Mouse (Mus musculus): ENCODE data around the gene Ffar1. TPM values are rescaled to one million over a fixed set of nuclear protein-coding genes. Genes with fewer than 3 reads are reported as not detected.
A peak's percentile ranks its signal among the peaks of the same experiment; 100 is the strongest.

Ffar1 gene
- polyA plus RNA-seq, 1 experiment from 2014 or later = not detected

DNA sequence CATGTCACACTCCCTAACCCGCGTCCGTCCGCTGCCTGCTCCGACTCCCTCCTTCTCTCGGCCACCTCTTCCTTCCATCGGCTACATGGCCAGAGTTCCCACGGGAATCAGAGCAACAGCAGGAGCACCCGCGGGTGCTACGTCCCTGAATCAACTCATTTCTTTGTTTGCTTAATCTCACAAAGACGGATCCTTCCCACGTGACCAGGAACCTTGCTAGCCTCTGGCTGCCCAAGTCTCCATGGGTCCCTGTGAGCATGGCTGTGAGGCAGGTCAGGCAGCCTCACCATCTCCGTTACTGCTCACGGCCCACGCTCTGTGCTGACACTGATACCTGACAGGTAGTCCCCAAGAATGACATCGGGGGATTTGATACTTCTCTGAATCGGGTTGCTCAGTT lies 37.7 kb downstream of the Ffar1 start, which contains the start of gene Ffar2:
Gene Ffar2 (minus strand): TSS at position 101 of the 400 bp plus-strand sequence.
- Histone ChIP-seq H3K9me3 (replicated peaks) (no peaks in the 10 kb centered on the region), H3K4me3 (replicated peaks) (no peak within 1 kb of the TSS), H3K9ac (no peak within 1 kb of the TSS), H3K27me3 (no peaks in the 10 kb centered on the region), H3K4me1 (peaks cover 21% of the 10 kb centered on the region), H3K27ac (no peak within 1 kb of the TSS), H3K36me3 (no peaks in the 10 kb centered on the region), H3K4me2 (no peak within 1 kb of the TSS)
- 88% methylated on average over 18 of the region's 18 CpGs for WGBS
- ATAC-seq (replicated peaks; ENCODE audit: low FRiP score) = no peak

DNA sequence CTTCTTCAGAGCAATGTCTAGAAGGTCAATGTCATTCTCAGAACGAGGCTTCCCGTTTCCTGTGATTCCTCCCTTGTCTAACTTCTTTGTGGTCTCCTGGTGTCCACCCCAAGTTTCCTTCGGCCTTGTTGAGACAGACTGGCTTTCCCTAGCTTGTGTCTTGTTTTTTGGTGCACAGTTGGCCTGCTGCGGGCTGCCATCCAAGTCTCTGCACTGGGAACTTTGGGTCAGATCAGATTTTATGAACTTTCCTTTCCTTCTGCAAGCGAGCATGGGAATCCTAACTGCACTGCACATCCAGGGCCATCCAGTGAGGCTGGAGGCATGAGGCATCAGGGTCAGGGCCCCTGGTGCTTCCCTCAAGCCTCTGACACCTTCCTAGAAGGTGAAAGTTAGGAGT lies 39.8 kb downstream of the Ffar1 start:
- no peak overlapping the region for H3K9ac ChIP-seq

DNA sequence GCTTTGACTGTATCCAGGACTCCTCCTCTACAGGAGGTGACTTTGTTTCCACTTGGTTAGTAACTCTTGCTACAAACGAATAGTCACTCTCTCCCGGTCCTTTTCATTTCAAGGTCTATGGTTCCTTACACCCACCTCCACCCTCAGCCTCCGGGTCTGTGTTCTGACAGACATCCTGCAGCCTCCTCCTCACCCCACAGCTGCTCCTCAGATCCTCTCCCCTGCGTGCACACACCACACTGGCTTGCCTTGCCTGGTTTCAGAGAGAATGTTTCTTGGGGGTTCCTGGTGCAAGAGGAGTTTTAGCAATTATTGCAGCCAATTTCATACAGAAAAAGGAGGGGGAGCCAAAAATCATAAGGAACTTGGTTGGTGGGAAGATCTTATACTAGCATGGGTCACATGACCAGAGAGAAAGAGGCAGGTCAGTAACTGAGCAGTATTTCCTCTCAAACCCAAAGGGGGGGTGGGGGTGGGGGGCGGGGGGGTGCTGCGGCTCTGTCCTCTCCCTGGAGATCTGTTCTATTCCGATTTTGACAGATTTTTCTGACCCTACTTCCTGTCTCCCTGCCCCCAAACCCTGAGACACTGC lies 40.4 kb downstream of the Ffar1 start:
- Histone ChIP-seq H3K9ac (no peak overlapping the region), H3K4me2 (no peak overlapping the region), H3K9me3 (replicated peaks) (no peaks in the 10 kb centered on the region), H3K36me3 (no peaks in the 10 kb centered on the region), H3K4me3 (replicated peaks) (no peak overlapping the region), H3K4me1 (peaks cover 21% of the 10 kb centered on the region), H3K27me3 (0 out of 2 replicates have a peak, but pooled peaks cover 2% of the 10 kb centered on the region), H3K27ac (no peak overlapping the region)
- 24% methylated on average over 7 of the region's 7 CpGs for WGBS
- no peak for ATAC-seq (replicated peaks; ENCODE audit: low FRiP score)

More for the DNA sequence above, 39.8 kb downstream of the Ffar1 start:
- ATAC-seq (replicated peaks; ENCODE audit: low FRiP score) = no peak
- Histone ChIP-seq H3K27me3 (0 out of 2 replicates have a peak, but pooled peaks cover 2% of the 10 kb centered on the region), H3K4me3 (replicated peaks) (no peak overlapping the region), H3K9me3 (replicated peaks) (no peaks in the 10 kb centered on the region), H3K27ac (0 out of 2 replicates have a peak overlapping the region, but pooled peaks have one; percentile 27), H3K36me3 (no peaks in the 10 kb centered on the region), H3K4me1 (peaks cover 21% of the 10 kb centered on the region), H3K4me2 (no peak overlapping the region)
- 37% methylated on average over 5 of the region's 5 CpGs for WGBS

DNA sequence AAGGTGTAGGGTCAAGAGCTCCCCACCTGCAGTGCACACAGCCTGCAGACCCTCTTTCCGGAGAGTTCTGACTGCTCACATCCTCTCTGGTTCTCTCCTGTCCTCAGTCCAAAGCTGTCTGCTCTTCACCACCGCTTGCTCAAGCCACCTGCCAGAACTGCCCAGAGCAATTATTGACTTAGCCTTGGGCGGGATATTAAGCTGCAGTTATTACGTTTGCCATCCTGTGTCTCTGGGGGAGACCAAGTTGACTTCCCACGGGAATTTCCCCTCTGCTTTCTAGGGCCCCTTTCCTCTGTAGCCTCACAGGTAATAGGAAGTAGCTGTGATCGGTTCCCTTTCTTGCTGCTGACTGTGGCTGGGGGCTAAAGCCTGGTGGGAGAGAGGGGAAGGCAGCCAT lies 41.2 kb downstream of the Ffar1 start:
- WGBS = 61% methylated on average over 6 of the region's 6 CpGs

DNA sequence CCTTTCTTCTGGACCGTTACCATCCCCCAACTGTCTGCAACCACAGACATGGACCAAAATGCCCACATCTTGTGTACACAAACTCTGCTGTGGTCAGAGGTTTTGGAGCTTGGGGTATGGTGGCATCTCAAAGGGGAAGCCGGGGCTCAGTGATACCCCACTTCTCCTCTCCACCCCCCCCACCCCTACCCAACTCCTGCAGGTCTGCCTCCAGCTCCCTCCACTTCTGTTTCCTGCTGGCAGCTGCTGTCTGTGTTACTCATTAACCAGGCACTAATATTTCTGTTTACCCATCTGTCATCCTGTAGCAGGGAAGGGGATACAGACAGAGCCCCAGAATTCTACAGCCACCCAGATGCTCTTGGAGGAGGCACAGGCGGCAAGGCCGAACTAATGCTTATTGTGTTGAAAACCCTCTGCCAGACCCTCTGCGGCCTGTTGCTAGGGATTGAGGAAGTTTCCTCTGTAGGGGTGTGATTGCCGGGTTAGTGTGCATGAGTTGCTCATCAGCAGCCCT lies 49.0 kb downstream of the Ffar1 start:
- H3K27ac ChIP-seq = peak overlapping the region; percentile 41; the same call in 1 of the 2 replicates
- H3K4me3 ChIP-seq (replicated peaks) = no peak overlapping the region
- H3K36me3 ChIP-seq = no peaks in the 10 kb centered on the region
- no peak overlapping the region for H3K4me2 ChIP-seq
- H3K4me1 ChIP-seq = peaks cover 14% of the 10 kb centered on the region
- no peaks in the 10 kb centered on the region for H3K27me3 ChIP-seq
- H3K9ac ChIP-seq = no peak overlapping the region
- no peaks in the 10 kb centered on the region for H3K9me3 ChIP-seq (replicated peaks)
- 71% methylated on average over 6 of the region's 6 CpGs for WGBS
- peak; percentile 25; the same call in 1 of the 2 replicates for ATAC-seq (replicated peaks; ENCODE audit: low FRiP score)

More for the DNA sequence above, 41.2 kb downstream of the Ffar1 start:
- no peaks in the 10 kb centered on the region for H3K36me3 ChIP-seq
- H3K9me3 ChIP-seq (replicated peaks) = no peaks in the 10 kb centered on the region
- ATAC-seq (replicated peaks; ENCODE audit: low FRiP score) = no peak
- no peak overlapping the region for H3K4me3 ChIP-seq (replicated peaks)
- no peak overlapping the region for H3K4me2 ChIP-seq
- H3K27me3 ChIP-seq = 0 out of 2 replicates have a peak, but pooled peaks cover 2% of the 10 kb centered on the region
- H3K4me1 ChIP-seq = peaks cover 21% of the 10 kb centered on the region
- no peak overlapping the region for H3K9ac ChIP-seq
- no peak overlapping the region for H3K27ac ChIP-seq

DNA sequence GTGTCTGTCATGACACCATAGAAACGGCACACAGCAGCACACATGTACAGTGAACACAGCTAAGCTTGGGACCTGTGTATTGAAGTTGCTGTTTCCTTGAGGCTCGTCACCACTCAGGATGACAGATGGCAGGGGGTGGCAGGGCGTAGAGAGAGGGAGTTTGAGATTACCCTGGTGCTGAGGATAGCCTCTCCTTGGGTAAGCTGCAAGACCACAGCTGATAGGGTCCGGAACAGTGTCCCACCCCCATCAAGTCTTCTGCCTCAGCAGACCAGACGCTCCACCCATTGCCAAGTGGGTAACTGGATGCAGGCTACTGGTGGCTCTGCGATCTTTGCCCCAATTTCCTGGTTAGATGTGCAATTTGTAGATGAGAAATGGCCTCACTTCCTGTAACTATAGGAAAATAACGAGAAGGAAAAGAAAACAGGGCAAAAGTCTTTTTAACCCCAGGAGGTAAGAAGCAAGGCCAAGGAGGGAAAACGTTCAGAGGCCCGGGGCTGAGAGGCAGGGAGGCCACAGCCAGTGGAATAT lies 49.5 kb downstream of the Ffar1 start:
- no peaks in the 10 kb centered on the region for H3K9me3 ChIP-seq (replicated peaks)
- peaks cover 14% of the 10 kb centered on the region for H3K4me1 ChIP-seq
- no peak overlapping the region for H3K4me2 ChIP-seq
- 38% methylated on average over 9 of the region's 9 CpGs for WGBS
- H3K9ac ChIP-seq = no peak overlapping the region
- no peak overlapping the region for H3K4me3 ChIP-seq (replicated peaks)
- H3K36me3 ChIP-seq = no peaks in the 10 kb centered on the region
- no peaks in the 10 kb centered on the region for H3K27me3 ChIP-seq
- peak overlapping the region; percentile 41; the same call in 1 of the 2 replicates for H3K27ac ChIP-seq
- ATAC-seq (replicated peaks; ENCODE audit: low FRiP score) = no peak

DNA sequence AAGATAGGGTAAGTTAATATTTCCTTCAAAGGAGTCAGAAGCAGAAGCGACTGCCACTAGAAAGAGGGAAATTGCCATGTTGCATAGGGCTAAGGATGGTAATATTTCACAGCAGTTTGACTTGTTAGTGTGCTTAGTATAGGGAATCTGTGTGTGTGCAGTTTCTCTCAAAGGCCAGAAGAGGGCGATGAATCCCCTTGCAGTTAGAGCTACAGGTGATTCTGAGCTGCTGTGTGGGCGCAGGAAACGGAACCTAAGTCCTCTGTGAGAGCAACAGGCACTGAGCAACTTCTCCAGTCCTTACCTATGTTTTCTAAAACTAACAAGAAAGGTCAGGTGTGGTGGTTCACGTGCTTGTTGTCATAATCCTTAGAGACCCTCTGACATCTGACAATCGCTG lies 51.0 kb downstream of the Ffar1 start:
- Histone ChIP-seq H3K9ac (no peak overlapping the region), H3K27me3 (no peaks in the 10 kb centered on the region), H3K27ac (no peak overlapping the region), H3K4me1 (peaks cover 14% of the 10 kb centered on the region), H3K4me2 (no peak overlapping the region), H3K4me3 (replicated peaks) (no peak overlapping the region), H3K36me3 (no peaks in the 10 kb centered on the region), H3K9me3 (replicated peaks) (no peaks in the 10 kb centered on the region)
- ATAC-seq (replicated peaks; ENCODE audit: low FRiP score) = no peak
- 59% methylated on average over 6 of the region's 6 CpGs for WGBS

Other genes starting within 250 kb of the Ffar1 start
- gene Upk1a, start 248.7 kb downstream of the Ffar1 start, polyA plus RNA-seq (2015; fragmentation: Nextera tagmentation; extraction: Ambion mirVana) = 3.6 and 5.3 TPM in 2 replicates
- gene Cox6b1, start 235.4 kb downstream of the Ffar1 start, polyA plus RNA-seq (2015; fragmentation: Nextera tagmentation; extraction: Ambion mirVana) = 1,049 and 1,131 TPM in 2 replicates
- not detected in 2 replicates for gene Etv2, start 225.7 kb downstream of the Ffar1 start, polyA plus RNA-seq (2015; fragmentation: Nextera tagmentation; extraction: Ambion mirVana)
- 118 and 119 TPM in 2 replicates for gene Rbm42, start 211.2 kb downstream of the Ffar1 start, polyA plus RNA-seq (2015; fragmentation: Nextera tagmentation; extraction: Ambion mirVana)
- gene Haus5, start 196.6 kb downstream of the Ffar1 start, polyA plus RNA-seq (2015; fragmentation: Nextera tagmentation; extraction: Ambion mirVana) = 58.0 and 61.1 TPM in 2 replicates
- not detected in 2 replicates for gene Pmis2, start 190.0 kb downstream of the Ffar1 start, polyA plus RNA-seq (2015; fragmentation: Nextera tagmentation; extraction: Ambion mirVana)
- gene 2200002J24Rik, start 162.6 kb downstream of the Ffar1 start, polyA plus RNA-seq (2015; fragmentation: Nextera tagmentation; extraction: Ambion mirVana) = 0.58 TPM in 1 of 2 replicates, not detected in the other
- 1.3 and 1.5 TPM in 2 replicates for gene Atp4a, start 149.4 kb downstream of the Ffar1 start, polyA plus RNA-seq (2015; fragmentation: Nextera tagmentation; extraction: Ambion mirVana)
- gene Tmem147, start 132.0 kb downstream of the Ffar1 start, polyA plus RNA-seq (2015; fragmentation: Nextera tagmentation; extraction: Ambion mirVana) = 180 and 192 TPM in 2 replicates
- gene Gapdhs, start 117.9 kb downstream of the Ffar1 start, polyA plus RNA-seq (2015; fragmentation: Nextera tagmentation; extraction: Ambion mirVana) = 0.35 and 0.68 TPM in 2 replicates
- 2.2 and 2.6 TPM in 2 replicates for gene Sbsn, start 110.1 kb downstream of the Ffar1 start, polyA plus RNA-seq (2015; fragmentation: Nextera tagmentation; extraction: Ambion mirVana)
- 1.3 and 7.7 TPM in 2 replicates for gene Dmkn, start 97.8 kb downstream of the Ffar1 start, polyA plus RNA-seq (2015; fragmentation: Nextera tagmentation; extraction: Ambion mirVana)
- 5.8 and 26.9 TPM in 2 replicates for gene Krtdap, start 73.7 kb downstream of the Ffar1 start, polyA plus RNA-seq (2015; fragmentation: Nextera tagmentation; extraction: Ambion mirVana)
- 0.19 and 0.49 TPM in 2 replicates for gene Ffar2, start 37.8 kb downstream of the Ffar1 start, polyA plus RNA-seq (2015; fragmentation: Nextera tagmentation; extraction: Ambion mirVana)
- 0.22 and 0.88 TPM in 2 replicates for gene Ffar3, start 5.4 kb downstream of the Ffar1 start, polyA plus RNA-seq (2015; fragmentation: Nextera tagmentation; extraction: Ambion mirVana)
- 0.12 and 0.19 TPM in 2 replicates for gene Cd22, start 18.8 kb upstream of the Ffar1 start, polyA plus RNA-seq (2015; fragmentation: Nextera tagmentation; extraction: Ambion mirVana)
- gene Mag, start 53.3 kb upstream of the Ffar1 start, polyA plus RNA-seq (2015; fragmentation: Nextera tagmentation; extraction: Ambion mirVana) = 0.39 and 0.61 TPM in 2 replicates
- not detected in 2 replicates for gene Hamp2, start 63.1 kb upstream of the Ffar1 start, polyA plus RNA-seq (2015; fragmentation: Nextera tagmentation; extraction: Ambion mirVana)
- not detected in 2 replicates for gene Hamp, start 82.5 kb upstream of the Ffar1 start, polyA plus RNA-seq (2015; fragmentation: Nextera tagmentation; extraction: Ambion mirVana)
- gene Usf2, start 95.2 kb upstream of the Ffar1 start, polyA plus RNA-seq (2015; fragmentation: Nextera tagmentation; extraction: Ambion mirVana) = 25.0 and 25.3 TPM in 2 replicates
- 62.7 and 62.8 TPM in 2 replicates for gene Lsr, start 111.9 kb upstream of the Ffar1 start, polyA plus RNA-seq (2015; fragmentation: Nextera tagmentation; extraction: Ambion mirVana)
- gene Fam187b, start 112.2 kb upstream of the Ffar1 start, polyA plus RNA-seq (2015; fragmentation: Nextera tagmentation; extraction: Ambion mirVana) = 5.8 and 6.8 TPM in 2 replicates
- 30.6 and 35.0 TPM in 2 replicates for gene Fxyd5, start 180.9 kb upstream of the Ffar1 start, polyA plus RNA-seq (2015; fragmentation: Nextera tagmentation; extraction: Ambion mirVana)
- 8.2 and 11.2 TPM in 2 replicates for gene Fxyd7, start 189.9 kb upstream of the Ffar1 start, polyA plus RNA-seq (2015; fragmentation: Nextera tagmentation; extraction: Ambion mirVana)
- 50.8 and 57.9 TPM in 2 replicates for gene Fxyd1, start 195.6 kb upstream of the Ffar1 start, polyA plus RNA-seq (2015; fragmentation: Nextera tagmentation; extraction: Ambion mirVana)
- gene Lgi4, start 197.8 kb upstream of the Ffar1 start, polyA plus RNA-seq (2015; fragmentation: Nextera tagmentation; extraction: Ambion mirVana) = 0.34 and 0.44 TPM in 2 replicates
- gene Fxyd3, start 215.1 kb upstream of the Ffar1 start, polyA plus RNA-seq (2015; fragmentation: Nextera tagmentation; extraction: Ambion mirVana) = 14.3 and 14.8 TPM in 2 replicates

Data from kidney, embryonic 15.5 days (tissue).